Mouse (Mus musculus): ENCODE measurements around the gene Ccdc89.

Ccdc89 gene

GRCm38 (mm10) chr7:90475793-90476312 lies 49.5 kb downstream of the Ccdc89 start, which contains the start of gene Tmem126b:
Gene Tmem126b (minus strand): TSS chr7:90476001.
- peak; percentile 99 for DNase-seq

DNA sequence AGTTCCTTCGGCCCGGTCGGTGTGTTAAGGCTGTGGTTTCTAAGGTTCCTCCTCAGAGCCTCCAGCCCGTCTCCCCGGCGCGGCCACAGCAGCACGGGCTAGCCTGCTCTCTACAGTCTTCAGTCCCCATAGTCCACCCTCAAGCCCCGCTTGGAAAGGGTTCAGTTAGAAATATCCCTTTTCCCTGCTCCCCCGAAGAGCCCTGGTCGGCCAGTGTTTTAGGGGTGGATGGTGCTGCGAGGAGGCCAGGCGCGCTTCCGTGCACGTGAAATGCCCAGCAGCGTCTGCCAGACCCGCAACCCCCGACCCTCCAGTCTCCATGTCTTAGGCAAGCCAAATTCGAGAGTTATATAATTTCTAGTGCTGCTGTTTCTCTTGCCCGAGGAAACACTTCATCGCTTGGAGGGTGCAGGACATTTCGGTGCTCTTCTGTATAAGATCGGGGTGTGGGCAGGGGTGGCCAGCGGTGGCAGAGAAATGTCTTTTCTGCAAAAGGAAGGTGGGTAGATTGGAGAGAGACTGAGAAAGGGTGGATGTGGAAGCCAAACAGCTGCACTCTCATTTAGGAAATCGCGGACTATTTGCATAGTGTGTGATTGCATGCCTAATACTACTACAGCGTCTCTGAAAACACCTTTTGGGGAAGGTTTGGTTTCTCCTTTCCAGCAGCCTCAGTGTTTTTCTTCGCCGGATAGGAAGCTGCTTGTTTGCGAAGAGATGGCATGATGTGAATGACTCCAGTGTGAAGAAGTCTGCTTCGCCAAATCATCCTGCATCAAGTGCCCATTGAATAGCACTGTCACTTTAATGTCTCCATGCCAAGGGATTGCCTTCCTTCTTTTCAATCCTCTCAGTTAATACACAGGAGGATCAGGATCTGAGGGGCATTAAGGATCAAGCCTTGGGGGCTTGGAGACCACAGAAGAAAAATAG lies 50.2 kb downstream of the Ccdc89 start, which contains the start of gene Dlg2:
TSS of gene Dlg2 (plus strand) at position 360 of the 933 bp plus-strand sequence.
- peak; percentile 25 to 53 for DNase-seq
